Mouse (Mus musculus) kidney, adult 2 months (tissue): Measurements from ENCODE around the gene Cplx1. TPM values are rescaled to one million over a fixed set of nuclear protein-coding genes. Genes with fewer than 3 reads are reported as not detected.

Experiments used
- DNase-seq: peaks from one replicate; pipeline ENCODE4 v3.0.0; 2021
- H3K27ac ChIP-seq: fragments of 200-500 bp; 2 replicates; pipeline ENCODE4 v1.5.1; 2012; ENCODE audit warnings: low read depth, low read length, control low read depth, inconsistent platforms; ENCODE audit not compliant: insufficient read depth
- H3K27me3 ChIP-seq: fragments of 200-500 bp; replicated peaks from 2 replicates; pipeline ENCODE4 v1.6.1; 2012; ENCODE audit warnings: mild to moderate bottlenecking, moderate library complexity, low read length, inconsistent platforms; ENCODE audit not compliant: control insufficient read depth, insufficient read depth
- H3K36me3 ChIP-seq: fragments of 200-500 bp; 2 replicates; pipeline ENCODE4 v1.6.1; 2012; ENCODE audit warnings: mild to moderate bottlenecking, moderate library complexity, low read length, inconsistent platforms; ENCODE audit not compliant: control insufficient read depth, insufficient read depth
- H3K4me1 ChIP-seq: fragments of 200-500 bp; 2 replicates; pipeline ENCODE4 v1.6.1; 2011; ENCODE audit warnings: low read length; ENCODE audit not compliant: control insufficient read depth, insufficient read depth
- H3K4me3 ChIP-seq: fragments of 200-500 bp; 2 replicates; pipeline ENCODE4 v1.5.1; 2011; ENCODE audit warnings: mild to moderate bottlenecking, low read depth, low read length, control low read depth; ENCODE audit not compliant: insufficient read depth
- CTCF ChIP-seq: fragments of 200-500 bp; conservative IDR thresholded peaks from 2 replicates; pipeline ENCODE4 v1.5.1; 2011; ENCODE audit warnings: low read depth, mild to moderate bottlenecking, control low read depth, low read length, moderate library complexity, mixed read lengths; ENCODE audit not compliant: insufficient read depth, insufficient read length
- POLR2A ChIP-seq: fragments of 200-500 bp; IDR thresholded peaks from one replicate; pipeline ENCODE4 v1.6.1; 2011; ENCODE audit warnings: low read depth, low read length, control low read depth
- WGBS: fragments of 180-500 bp; shearing (Covaris S2); methylation state at CpG from one replicate; pipeline ENCODE4 v1.1.7; 2018; 5-methylcytosine and 5-hydroxymethylcytosine counted together
- polyA plus RNA-seq: library from polyadenylated mRNA; depleted of rRNA; stranded (reverse); fragments of >200 nt; gene quantifications from 2 replicates; pipeline ENCODE4 v1.2.3, GENCODE M21; 2012

The Cplx1 gene
- polyA plus RNA-seq, 1 experiment = 0.59 TPM

DNA sequence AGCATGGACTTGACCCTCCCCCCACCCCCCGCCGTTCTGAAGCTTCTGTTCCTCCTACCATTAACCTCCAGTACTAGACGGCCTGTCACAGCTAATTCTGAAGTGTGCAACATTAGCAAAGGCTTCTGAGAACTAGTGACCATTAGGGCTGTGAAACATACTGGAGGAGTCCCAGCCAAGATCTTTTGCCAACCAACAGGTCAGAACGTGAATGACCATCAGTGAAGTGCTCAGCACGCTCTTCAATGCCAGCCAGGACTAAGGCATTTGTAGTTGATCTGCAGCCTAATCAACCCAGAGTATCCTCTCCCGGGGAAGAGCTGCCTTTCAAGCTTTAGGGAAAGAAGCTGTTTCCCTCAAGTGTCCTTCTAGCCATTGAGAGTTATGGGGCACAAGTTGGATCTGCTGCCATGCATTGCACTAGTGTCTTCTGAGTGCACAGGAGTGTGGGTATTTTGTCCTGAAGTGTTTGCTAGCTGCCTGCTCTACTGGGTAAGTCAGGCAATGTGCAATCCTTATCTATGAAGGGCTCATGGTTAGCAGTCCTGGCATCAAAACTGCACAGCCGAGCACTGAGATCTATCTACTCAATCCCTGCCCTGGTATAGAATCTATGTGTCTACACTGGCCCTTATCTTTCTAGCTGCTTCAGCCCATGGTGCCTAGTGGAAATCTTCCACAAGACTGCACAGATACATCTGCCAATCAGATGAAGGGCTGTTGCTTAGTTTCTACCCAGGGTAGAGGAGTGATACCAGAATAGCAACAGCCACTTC lies 6.1 kb downstream of the Cplx1 start:
- no peaks in the 10 kb centered on the region for H3K36me3 ChIP-seq
- TF ChIP-seq POLR2A (no peak), CTCF (no peak)

DNA sequence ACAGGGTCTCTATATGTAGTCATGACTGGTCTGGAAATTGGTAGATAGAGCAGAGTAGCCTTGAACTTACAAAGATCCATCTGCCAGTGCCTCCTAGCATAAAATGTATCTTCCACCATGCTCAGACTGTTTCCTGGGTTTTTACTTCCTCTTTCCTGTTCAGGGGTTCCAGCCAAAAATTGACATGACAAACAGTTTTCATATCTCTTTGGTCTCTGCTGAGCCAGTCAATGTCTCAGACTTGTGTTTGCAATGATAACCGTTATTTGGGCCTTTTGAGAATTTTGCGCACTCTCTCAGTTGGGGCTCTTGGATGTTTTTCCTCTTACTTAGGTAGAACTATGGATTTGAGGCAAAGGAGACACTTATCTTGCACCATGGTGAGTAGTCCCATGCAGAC lies 15.6 kb downstream of the Cplx1 start:
- DNase-seq = no peak
- TF ChIP-seq POLR2A (no peak), CTCF (no peak)
- Histone ChIP-seq H3K27me3 (no peaks in the 10 kb centered on the region), H3K27ac (no peak overlapping the region), H3K4me3 (no peak overlapping the region), H3K36me3 (no peaks in the 10 kb centered on the region), H3K4me1 (no peaks in the 10 kb centered on the region)
- 96% methylated on average over 2 of the region's 2 CpGs for WGBS

More for the DNA sequence above, 6.1 kb downstream of the Cplx1 start:
- no peaks in the 10 kb centered on the region for H3K4me1 ChIP-seq
- no peak overlapping the region for H3K4me3 ChIP-seq
- no peaks in the 10 kb centered on the region for H3K27me3 ChIP-seq
- H3K27ac ChIP-seq = no peak overlapping the region
- 76% methylated on average over 7 of the region's 7 CpGs for WGBS
- DNase-seq = no peak

DNA sequence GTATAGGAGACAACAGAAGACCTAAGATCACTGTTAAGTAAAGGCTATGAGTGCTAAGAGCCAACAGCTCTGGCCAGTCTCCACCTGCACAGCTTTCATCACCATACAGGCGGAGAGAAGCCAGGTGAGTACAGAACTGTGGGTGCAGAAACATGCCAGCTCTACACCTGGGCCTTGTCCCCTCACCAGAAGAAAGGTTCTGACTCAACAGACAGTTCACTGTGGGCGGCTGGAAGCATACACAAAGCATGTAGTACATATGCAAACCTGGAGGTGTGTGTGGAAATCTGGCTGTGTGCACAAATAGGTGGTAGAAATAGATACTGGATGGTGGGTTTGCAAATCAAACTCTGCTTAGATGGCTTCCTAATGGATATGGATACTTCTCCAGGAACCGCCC lies 27.2 kb downstream of the Cplx1 start:
- no peak overlapping the region for H3K27ac ChIP-seq
- WGBS = 85% methylated on average over 3 of the region's 3 CpGs
- TF ChIP-seq CTCF (no peak), POLR2A (no peak)
- H3K27me3 ChIP-seq = no peaks in the 10 kb centered on the region
- H3K4me3 ChIP-seq = no peak overlapping the region
- H3K4me1 ChIP-seq = no peaks in the 10 kb centered on the region
- no peak for DNase-seq
- H3K36me3 ChIP-seq = no peaks in the 10 kb centered on the region

DNA sequence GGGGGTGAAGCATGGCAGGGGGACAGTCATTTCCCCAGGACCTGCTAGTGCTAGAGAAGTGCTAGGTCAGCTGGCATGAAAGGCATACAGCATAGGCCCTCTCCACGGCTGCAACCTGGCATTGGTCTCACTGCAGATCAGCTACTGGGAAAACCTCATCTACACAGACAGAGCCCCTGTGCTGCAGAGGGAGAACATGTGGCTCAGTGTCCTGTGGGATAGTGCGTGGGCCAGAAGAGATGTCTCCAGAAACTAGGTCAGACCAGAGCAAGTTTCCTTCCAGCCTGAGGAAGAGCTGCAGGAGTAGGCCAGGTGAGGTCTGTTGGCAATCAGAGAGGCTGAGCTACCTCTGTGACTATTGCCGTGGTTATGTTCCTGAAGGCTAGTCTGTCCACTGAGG lies 27.9 kb downstream of the Cplx1 start:
- no peaks in the 10 kb centered on the region for H3K4me1 ChIP-seq
- no peak overlapping the region for H3K4me3 ChIP-seq
- no peak overlapping the region for H3K27ac ChIP-seq
- WGBS = 76% methylated on average over 3 of the region's 3 CpGs
- no peak for DNase-seq
- no peaks in the 10 kb centered on the region for H3K27me3 ChIP-seq
- no peaks in the 10 kb centered on the region for H3K36me3 ChIP-seq
- no peak for TF ChIP-seq CTCF
- no peak for TF ChIP-seq POLR2A

DNA sequence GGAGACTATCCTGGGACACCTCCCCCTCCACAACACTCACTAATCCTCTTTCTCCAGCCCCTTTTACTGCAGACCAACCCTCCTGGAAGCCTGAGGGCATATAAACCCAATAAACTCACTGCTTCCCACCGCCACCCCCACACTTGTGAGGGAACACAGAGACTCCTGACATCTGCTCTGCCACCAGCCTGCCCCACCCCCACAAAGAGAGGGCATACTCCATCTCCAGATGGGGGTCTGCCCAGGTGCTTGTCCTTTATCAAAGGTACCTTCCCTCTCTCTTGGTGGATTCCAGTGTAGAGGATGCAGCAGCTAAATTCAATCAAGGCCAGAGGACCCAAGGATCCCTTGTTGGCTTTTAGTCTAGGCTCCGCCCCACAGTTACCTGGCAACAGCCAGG lies 28.8 kb downstream of the Cplx1 start:
- no peaks in the 10 kb centered on the region for H3K36me3 ChIP-seq
- no peaks in the 10 kb centered on the region for H3K4me1 ChIP-seq
- WGBS = 56% methylated on average over 2 of the region's 2 CpGs
- no peak for DNase-seq
- no peak overlapping the region for H3K4me3 ChIP-seq
- no peak for TF ChIP-seq POLR2A
- TF ChIP-seq CTCF = no peak
- no peaks in the 10 kb centered on the region for H3K27me3 ChIP-seq
- H3K27ac ChIP-seq = no peak overlapping the region

DNA sequence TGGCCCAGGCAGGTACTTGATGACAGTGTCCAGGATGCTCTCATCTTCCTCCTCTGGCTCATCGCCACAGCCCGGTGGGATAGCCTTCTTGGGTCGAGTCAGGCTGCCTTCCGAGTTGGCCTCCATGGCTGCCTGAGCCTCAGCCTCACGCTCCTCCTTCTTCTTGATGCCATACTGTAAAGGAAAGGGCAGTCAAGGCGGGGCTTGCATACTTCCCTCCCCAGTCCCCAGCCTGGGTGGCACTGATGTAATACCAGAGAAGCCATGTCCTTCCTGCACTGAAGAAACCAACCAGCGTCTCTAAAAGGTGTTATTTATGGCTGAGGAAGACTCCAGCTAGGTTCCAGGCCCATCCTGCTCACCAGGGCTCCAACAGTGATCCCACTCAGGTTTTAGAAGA lies 29.7 kb downstream of the Cplx1 start:
- no peak for TF ChIP-seq CTCF
- TF ChIP-seq POLR2A = no peak
- H3K4me3 ChIP-seq = no peak overlapping the region
- H3K36me3 ChIP-seq = no peaks in the 10 kb centered on the region
- H3K27me3 ChIP-seq = no peaks in the 10 kb centered on the region
- H3K4me1 ChIP-seq = no peaks in the 10 kb centered on the region
- H3K27ac ChIP-seq = no peak overlapping the region
- no peak for DNase-seq
- WGBS = 63% methylated on average over 7 of the region's 7 CpGs

DNA sequence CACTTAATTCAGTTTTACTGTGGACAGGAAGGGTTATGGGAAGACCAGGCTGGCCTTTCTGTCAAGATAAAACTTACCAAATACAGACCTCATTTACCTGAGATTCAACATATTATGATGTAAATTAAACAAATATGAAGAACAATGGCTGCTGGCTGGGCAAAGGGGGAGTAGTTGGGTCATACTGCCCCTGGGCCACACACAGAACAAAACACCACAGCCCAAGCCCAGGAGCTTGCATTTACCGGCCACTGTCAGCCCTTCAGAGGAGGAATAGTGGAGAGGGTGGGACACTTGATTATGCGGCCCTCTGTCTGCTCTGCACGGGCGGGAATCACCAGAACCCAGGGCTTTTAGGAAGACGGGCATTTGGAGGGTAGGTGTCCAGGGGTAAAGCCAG lies 30.9 kb downstream of the Cplx1 start:
- TF ChIP-seq CTCF = no peak
- no peak for TF ChIP-seq POLR2A
- no peaks in the 10 kb centered on the region for H3K36me3 ChIP-seq
- no peaks in the 10 kb centered on the region for H3K27me3 ChIP-seq
- no peak overlapping the region for H3K4me3 ChIP-seq
- H3K4me1 ChIP-seq = no peaks in the 10 kb centered on the region
- WGBS = 74% methylated on average over 5 of the region's 5 CpGs
- no peak for DNase-seq
- H3K27ac ChIP-seq = no peak overlapping the region
